Mouse (Mus musculus): ENCODE results near the gene Ifitm2.

GRCm38 (mm10) chr7:140914031-140914690, 41.6 kb downstream of the Ifitm2 start:
- no peak for TF ChIP-seq EP300 (optimal IDR thresholded peaks at IDR 0.05)
- no peak for TF ChIP-seq CTCF (IDR thresholded peaks at IDR 0.05; ENCODE audit: low read depth)
